Mouse (Mus musculus) limb, embryonic 13.5 days (tissue): ENCODE results near the gene Higd2a. TPM values are rescaled to one million over a fixed set of nuclear protein-coding genes. Genes with fewer than 3 reads are reported as not detected.

Experiments used
- ATAC-seq: fragments of 200-750 bp; cut with Nextera tagmentation; 2 replicates; pipeline ENCODE4 v1.8.0; 2017; ENCODE audit warnings: low read depth, moderate number of reproducible peaks, moderate TSS enrichment; ENCODE audit not compliant: low FRiP score
- H3K27ac ChIP-seq: fragments of 300-500 bp; sonication (generic); 2 replicates; pipeline ENCODE4 v1.5.1; 2015; ENCODE audit warnings: inconsistent platforms, mild to moderate bottlenecking, moderate library complexity
- H3K27me3 ChIP-seq: fragments of 300-500 bp; sonication (generic); 2 replicates; pipeline ENCODE4 v1.6.1; 2015; ENCODE audit warnings: mild to moderate bottlenecking, inconsistent platforms
- H3K36me3 ChIP-seq: fragments of 300-500 bp; sonication (generic); 2 replicates; pipeline ENCODE4 v1.6.1; 2015; ENCODE audit warnings: inconsistent platforms, mild to moderate bottlenecking, moderate library complexity
- H3K4me1 ChIP-seq: fragments of 300-500 bp; sonication (generic); 2 replicates; pipeline ENCODE4 v1.6.1; 2015; ENCODE audit warnings: inconsistent platforms
- H3K4me2 ChIP-seq: fragments of 300-500 bp; sonication (generic); replicated peaks from 2 replicates; pipeline ENCODE4 v1.6.1; 2015; ENCODE audit warnings: inconsistent platforms, mild to moderate bottlenecking, moderate library complexity
- H3K4me3 ChIP-seq: fragments of 300-500 bp; sonication (generic); 2 replicates; pipeline ENCODE4 v1.5.1; 2015; ENCODE audit warnings: moderate library complexity, mild to moderate bottlenecking, inconsistent platforms
- H3K9ac ChIP-seq: fragments of 300-500 bp; sonication (generic); 2 replicates; pipeline ENCODE4 v1.6.1; 2015; ENCODE audit warnings: mild to moderate bottlenecking, inconsistent platforms
- H3K9me3 ChIP-seq: fragments of 300-500 bp; sonication (generic); 2 replicates; pipeline ENCODE4 v1.6.1; 2016; ENCODE audit warnings: inconsistent platforms
- WGBS: fragments of 180-500 bp; shearing (Covaris S2); methylation state at CpG from one replicate; pipeline ENCODE4 v1.1.7; 2015; 5-methylcytosine and 5-hydroxymethylcytosine counted together
- polyA plus RNA-seq: library from polyadenylated mRNA; unstranded; fragments of >200 nt; fragmentation: Nextera tagmentation; extraction: Ambion mirVana; gene quantifications from 2 replicates; pipeline ENCODE4 v1.2.1, GENCODE M21; 2015

Higd2a gene
- polyA plus RNA-seq, 1 experiment from 2014 or later = 165 TPM

DNA sequence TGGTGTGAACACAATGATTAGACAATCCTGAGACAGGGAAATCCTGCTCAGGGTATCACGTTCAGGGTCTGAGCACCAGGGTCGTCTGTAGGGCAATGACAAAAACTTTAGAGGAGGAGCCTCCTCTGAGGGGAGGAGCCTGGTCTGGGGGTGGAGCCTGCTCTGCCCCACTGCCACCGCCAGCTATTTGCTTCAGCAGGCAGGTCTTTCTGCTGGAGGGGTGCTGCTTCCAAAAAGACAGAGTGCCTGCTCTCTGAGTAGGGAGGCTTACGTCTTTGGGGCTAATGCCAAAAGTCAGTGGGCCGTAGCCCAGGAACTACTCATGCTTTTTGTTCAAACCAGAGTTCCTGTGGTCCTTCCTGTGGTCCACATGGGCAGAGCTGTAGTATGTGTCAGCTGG is 21.6 kb upstream of the Higd2a start:
- Histone ChIP-seq H3K36me3 (0 out of 2 replicates have a peak, but pooled peaks cover 2% of the 10 kb centered on the region), H3K4me1 (peaks cover 10% of the 10 kb centered on the region), H3K4me2 (no peak overlapping the region), H3K9ac (no peak overlapping the region), H3K4me3 (no peak overlapping the region), H3K27me3 (no peaks in the 10 kb centered on the region), H3K27ac (no peak overlapping the region), H3K9me3 (no peaks in the 10 kb centered on the region)
- 42% methylated on average over 5 of the region's 5 CpGs for WGBS
- ATAC-seq = no peak

- H3K9me3 ChIP-seq = no peaks in the 10 kb centered on the region
- H3K36me3 ChIP-seq = no peaks in the 10 kb centered on the region
- H3K27ac ChIP-seq = no peak overlapping the region
- no peak overlapping the region for H3K9ac ChIP-seq
- H3K4me3 ChIP-seq = no peak overlapping the region
- 61% methylated on average over 1 of the region's 1 CpGs for WGBS
- H3K4me2 ChIP-seq = no peak overlapping the region
- ATAC-seq = no peak
- peaks cover 4% of the 10 kb centered on the region; the same call in 1 of the 2 replicates for H3K27me3 ChIP-seq
- H3K4me1 ChIP-seq = peaks cover 3% of the 10 kb centered on the region
These were observed 20.7 kb upstream of the Higd2a start for GRCm38 (mm10) chr13:54569282-54569681.

- H3K27me3 ChIP-seq = peaks cover 4% of the 10 kb centered on the region; the same call in 1 of the 2 replicates
- no peaks in the 10 kb centered on the region for H3K9me3 ChIP-seq
- H3K9ac ChIP-seq = no peak overlapping the region
- no peaks in the 10 kb centered on the region for H3K36me3 ChIP-seq
- 78% methylated on average over 4 of the region's 4 CpGs for WGBS
- no peak overlapping the region for H3K4me2 ChIP-seq
- H3K4me3 ChIP-seq = no peak overlapping the region
- no peak for ATAC-seq
- peaks cover 6% of the 10 kb centered on the region for H3K4me1 ChIP-seq
- no peak overlapping the region for H3K27ac ChIP-seq
These were observed 19.3 kb upstream of the Higd2a start for GRCm38 (mm10) chr13:54570736-54571135.

DNA sequence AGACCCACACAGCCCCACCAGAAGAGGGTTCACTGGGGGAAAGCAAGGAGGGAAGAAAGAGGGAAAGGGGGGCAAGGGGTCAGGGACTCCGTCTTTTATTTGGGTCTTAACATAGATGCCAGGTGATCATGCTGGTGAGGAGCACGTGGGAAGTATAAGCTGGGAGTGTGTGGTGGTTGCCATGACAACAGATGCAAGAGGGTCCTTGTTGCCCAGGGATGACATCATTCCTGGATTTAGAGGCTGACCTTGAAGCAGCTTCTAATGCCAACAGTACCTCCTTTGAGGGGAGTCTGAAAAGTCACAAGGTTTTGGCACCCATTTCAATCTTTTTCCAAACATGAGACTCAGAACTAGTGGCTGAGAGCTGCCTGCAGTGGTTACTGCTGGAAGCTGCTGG is 18.4 kb upstream of the Higd2a start:
- peaks cover 5% of the 10 kb centered on the region for H3K36me3 ChIP-seq

DNA sequence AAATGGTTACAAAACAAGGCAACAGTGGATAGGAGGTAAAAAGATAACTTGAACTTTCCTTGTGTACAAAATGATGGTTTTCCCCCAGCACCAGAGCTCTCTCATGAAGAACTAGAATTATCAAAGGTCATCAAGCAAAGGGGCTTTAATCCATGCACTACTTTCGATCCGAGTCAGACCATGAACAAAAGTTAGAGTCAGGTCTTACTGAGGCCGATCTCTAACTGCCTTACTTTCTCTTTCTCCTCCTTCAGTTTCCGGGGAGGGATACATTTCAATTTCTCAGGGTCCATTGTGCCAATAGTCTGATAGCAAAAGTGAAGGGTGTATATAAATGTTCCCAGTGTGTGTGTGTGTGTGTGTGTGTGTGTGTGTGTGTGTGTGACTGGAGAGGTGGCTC is 17.4 kb upstream of the Higd2a start:
- WGBS = 87% methylated on average over 4 of the region's 4 CpGs
- Histone ChIP-seq H3K9me3 (no peaks in the 10 kb centered on the region), H3K4me2 (no peak overlapping the region), H3K36me3 (peaks cover 15% of the 10 kb centered on the region), H3K9ac (no peak overlapping the region), H3K4me3 (no peak overlapping the region), H3K27me3 (peaks cover 4% of the 10 kb centered on the region; the same call in 1 of the 2 replicates), H3K27ac (no peak overlapping the region), H3K4me1 (peaks cover 23% of the 10 kb centered on the region)
- ATAC-seq = no peak

More for the DNA sequence above, 18.4 kb upstream of the Higd2a start:
- Histone ChIP-seq H3K9ac (no peak overlapping the region), H3K9me3 (no peaks in the 10 kb centered on the region), H3K27ac (no peak overlapping the region), H3K4me1 (peaks cover 15% of the 10 kb centered on the region), H3K4me3 (no peak overlapping the region), H3K27me3 (peaks cover 4% of the 10 kb centered on the region; the same call in 1 of the 2 replicates), H3K4me2 (no peak overlapping the region)
- no peak for ATAC-seq
- WGBS = 33% methylated on average over 2 of the region's 2 CpGs

- Histone ChIP-seq H3K9me3 (no peaks in the 10 kb centered on the region), H3K4me3 (peak within 1 kb of the TSS; percentile 98), H3K4me2 (peak within 1 kb of the TSS; percentile 92), H3K27ac (peak within 1 kb of the TSS; percentile 73; the same call in 1 of the 2 replicates), H3K36me3 (peaks cover 38% of the 10 kb centered on the region), H3K4me1 (peaks cover 23% of the 10 kb centered on the region), H3K9ac (peak within 1 kb of the TSS; percentile 96), H3K27me3 (peaks cover 4% of the 10 kb centered on the region; the same call in 1 of the 2 replicates)
- peak; percentile 93 for ATAC-seq
- under 1% methylated on average over 55 of the region's 55 CpGs for WGBS
These were observed 15.0 kb upstream of the Higd2a start, which contains the start of gene Arl10 for GRCm38 (mm10) chr13:54574854-54575481. TSS of gene Arl10 (plus strand) at chr13:54575015.

GRCm38 (mm10) chr13:54575489-54575888 is 14.5 kb upstream of the Higd2a start:
- H3K9ac ChIP-seq = peak overlapping the region; percentile 96
- peaks cover 4% of the 10 kb centered on the region; the same call in 1 of the 2 replicates for H3K27me3 ChIP-seq
- WGBS = 2% methylated on average over 19 of the region's 19 CpGs
- peak overlapping the region; percentile 98 for H3K4me3 ChIP-seq
- no peaks in the 10 kb centered on the region for H3K9me3 ChIP-seq
- peaks cover 23% of the 10 kb centered on the region for H3K4me1 ChIP-seq
- peak overlapping the region; percentile 92 for H3K4me2 ChIP-seq
- H3K27ac ChIP-seq = peak overlapping the region; percentile 73; the same call in 1 of the 2 replicates
- H3K36me3 ChIP-seq = peaks cover 43% of the 10 kb centered on the region
- ATAC-seq = no peak

- 81% methylated on average over 21 of the region's 21 CpGs for WGBS
- Histone ChIP-seq H3K36me3 (peaks cover 66% of the 10 kb centered on the region), H3K4me3 (no peak overlapping the region)
These were observed 12.1 kb upstream of the Higd2a start for GRCm38 (mm10) chr13:54577652-54578507.

GRCm38 (mm10) chr13:54581385-54581784 is 8.6 kb upstream of the Higd2a start:
- no peaks in the 10 kb centered on the region for H3K9me3 ChIP-seq
- 79% methylated on average over 2 of the region's 2 CpGs for WGBS
- H3K36me3 ChIP-seq = peaks cover 97% of the 10 kb centered on the region
- H3K27me3 ChIP-seq = no peaks in the 10 kb centered on the region
- no peak overlapping the region for H3K9ac ChIP-seq
- H3K4me1 ChIP-seq = peaks cover 10% of the 10 kb centered on the region
- H3K27ac ChIP-seq = no peak overlapping the region
- H3K4me3 ChIP-seq = no peak overlapping the region
- no peak for ATAC-seq
- H3K4me2 ChIP-seq = no peak overlapping the region

More at GRCm38 (mm10) chr13:54577652-54578507, 12.1 kb upstream of the Higd2a start:
- Histone ChIP-seq H3K9ac (no peak overlapping the region), H3K27me3 (peaks cover 4% of the 10 kb centered on the region; the same call in 1 of the 2 replicates), H3K4me2 (no peak overlapping the region), H3K27ac (no peak overlapping the region), H3K9me3 (no peaks in the 10 kb centered on the region), H3K4me1 (peaks cover 23% of the 10 kb centered on the region)
- no peak for ATAC-seq

DNA sequence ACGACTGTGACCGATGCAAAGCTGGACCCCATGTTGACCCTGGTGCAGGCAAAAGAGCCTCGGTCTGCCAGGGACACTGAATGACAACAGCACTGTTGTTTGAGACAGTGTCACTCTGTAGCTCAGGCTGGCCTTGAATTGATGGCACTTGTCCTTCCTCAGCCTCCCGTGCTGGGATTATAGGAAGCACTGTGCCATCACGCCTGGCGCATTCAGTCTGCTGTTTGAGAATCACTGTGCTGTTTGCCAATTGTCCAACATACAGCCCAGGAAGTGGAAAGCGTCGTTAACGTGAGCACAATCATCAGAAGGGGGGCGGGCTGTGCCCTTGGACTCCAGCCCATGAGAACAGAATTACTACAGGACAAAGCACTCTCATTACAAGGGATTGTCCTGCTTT is 7.9 kb upstream of the Higd2a start:
- H3K4me1 ChIP-seq = peaks cover 3% of the 10 kb centered on the region; the same call in 1 of the 2 replicates
- H3K4me3 ChIP-seq = no peak overlapping the region
- ATAC-seq = no peak
- WGBS = 88% methylated on average over 10 of the region's 10 CpGs
- H3K27me3 ChIP-seq = no peaks in the 10 kb centered on the region
- H3K9ac ChIP-seq = no peak overlapping the region
- H3K36me3 ChIP-seq = peaks cover 98% of the 10 kb centered on the region
- no peak overlapping the region for H3K27ac ChIP-seq
- H3K9me3 ChIP-seq = no peaks in the 10 kb centered on the region
- H3K4me2 ChIP-seq = no peak overlapping the region

- no peak overlapping the region for H3K27ac ChIP-seq
- H3K4me2 ChIP-seq = no peak overlapping the region
- peaks cover 98% of the 10 kb centered on the region for H3K36me3 ChIP-seq
- no peak overlapping the region for H3K4me3 ChIP-seq
- WGBS = 86% methylated on average over 5 of the region's 5 CpGs
- no peaks in the 10 kb centered on the region for H3K4me1 ChIP-seq
- H3K27me3 ChIP-seq = no peaks in the 10 kb centered on the region
- no peak for ATAC-seq
- no peak overlapping the region for H3K9ac ChIP-seq
- no peaks in the 10 kb centered on the region for H3K9me3 ChIP-seq
These were observed 7.1 kb upstream of the Higd2a start for GRCm38 (mm10) chr13:54582860-54583259.

GRCm38 (mm10) chr13:54585831-54586230 is 4.2 kb upstream of the Higd2a start:
- H3K4me3 ChIP-seq = no peak overlapping the region
- no peak overlapping the region for H3K4me2 ChIP-seq
- no peaks in the 10 kb centered on the region for H3K27me3 ChIP-seq
- 96% methylated on average over 11 of the region's 11 CpGs for WGBS
- no peak overlapping the region for H3K9ac ChIP-seq
- H3K27ac ChIP-seq = no peak overlapping the region
- ATAC-seq = no peak
- H3K36me3 ChIP-seq = peaks cover 76% of the 10 kb centered on the region
- H3K4me1 ChIP-seq = peaks cover 11% of the 10 kb centered on the region
- no peaks in the 10 kb centered on the region for H3K9me3 ChIP-seq
